Mouse (Mus musculus) T-helper 2 cell (primary cell): ENCODE results near the gene Pigc.

ENCODE experiments used
- in situ Hi-C: fragments of 300-600 bp; cut with MboI, MseI; formaldehyde crosslinking; loops from one replicate; pipeline ENCODE4 v1.15.1; 2025; ENCODE audit warnings: high pct_unique_total_duplicates

Gene Pigc

DNA sequence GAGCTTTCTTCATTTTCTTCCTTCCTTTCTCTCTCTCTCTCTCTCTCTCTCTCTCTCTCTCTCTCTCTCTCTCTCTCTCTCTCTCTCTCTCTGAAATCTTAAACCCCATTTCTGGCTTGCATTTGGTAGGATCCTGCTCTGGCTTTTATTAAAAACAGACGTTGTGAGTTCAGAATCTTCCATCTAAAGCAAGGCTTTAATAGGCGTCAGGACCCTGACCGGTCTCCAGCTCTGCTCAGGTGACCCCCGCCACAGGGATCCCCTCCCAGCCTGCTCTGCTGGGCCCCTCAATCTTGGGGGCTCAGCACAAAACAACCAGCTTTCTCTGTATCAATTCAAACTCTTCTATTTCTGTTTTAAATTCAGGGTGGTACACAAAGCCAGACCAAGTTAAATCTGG is 39.2 kb downstream of the Pigc start:
- in situ Hi-C loops, result no loop called here

DNA sequence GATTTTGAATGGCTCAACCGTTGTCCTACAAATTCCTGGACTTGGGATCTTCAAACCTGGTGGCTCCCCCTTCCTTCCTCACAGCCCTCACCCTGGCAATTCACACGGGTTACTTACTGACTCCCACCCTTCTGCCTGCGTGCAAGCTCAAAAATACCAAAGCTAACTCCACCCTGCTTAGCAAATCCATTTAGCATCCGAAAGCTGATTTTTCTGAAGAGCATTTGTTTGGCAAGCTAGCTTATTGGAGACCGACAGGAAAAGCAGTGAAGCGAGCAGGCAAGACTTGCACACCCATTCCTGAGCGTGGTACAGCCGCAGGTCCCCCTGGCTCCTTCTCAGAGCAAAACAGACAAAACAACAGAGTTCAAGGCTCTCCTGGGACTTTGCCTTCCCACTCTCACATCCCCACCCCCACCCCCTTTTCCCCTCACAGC is 39.7 kb downstream of the Pigc start:
- in situ Hi-C loops, result no loop called here

DNA sequence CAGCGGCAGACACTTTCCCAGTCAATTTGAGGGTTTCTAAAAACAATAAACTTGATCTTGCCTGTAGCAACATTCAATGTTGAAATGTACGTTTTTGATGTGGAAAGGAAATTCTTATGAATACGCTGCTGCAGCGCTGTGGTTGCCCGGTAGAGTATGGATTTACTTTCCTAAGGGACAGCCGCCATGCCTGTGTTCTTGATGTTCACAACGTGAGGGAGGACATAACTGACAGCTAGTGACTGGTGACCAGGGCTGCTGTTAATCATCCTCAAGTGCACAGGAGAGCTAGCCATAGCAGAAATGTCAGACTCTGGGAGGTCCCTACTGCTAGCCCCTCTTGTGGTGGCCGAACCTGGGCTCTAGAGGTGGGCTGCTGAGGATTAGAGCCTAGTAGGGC is 40.1 kb downstream of the Pigc start:
- in situ Hi-C loops, result no loop called here

DNA sequence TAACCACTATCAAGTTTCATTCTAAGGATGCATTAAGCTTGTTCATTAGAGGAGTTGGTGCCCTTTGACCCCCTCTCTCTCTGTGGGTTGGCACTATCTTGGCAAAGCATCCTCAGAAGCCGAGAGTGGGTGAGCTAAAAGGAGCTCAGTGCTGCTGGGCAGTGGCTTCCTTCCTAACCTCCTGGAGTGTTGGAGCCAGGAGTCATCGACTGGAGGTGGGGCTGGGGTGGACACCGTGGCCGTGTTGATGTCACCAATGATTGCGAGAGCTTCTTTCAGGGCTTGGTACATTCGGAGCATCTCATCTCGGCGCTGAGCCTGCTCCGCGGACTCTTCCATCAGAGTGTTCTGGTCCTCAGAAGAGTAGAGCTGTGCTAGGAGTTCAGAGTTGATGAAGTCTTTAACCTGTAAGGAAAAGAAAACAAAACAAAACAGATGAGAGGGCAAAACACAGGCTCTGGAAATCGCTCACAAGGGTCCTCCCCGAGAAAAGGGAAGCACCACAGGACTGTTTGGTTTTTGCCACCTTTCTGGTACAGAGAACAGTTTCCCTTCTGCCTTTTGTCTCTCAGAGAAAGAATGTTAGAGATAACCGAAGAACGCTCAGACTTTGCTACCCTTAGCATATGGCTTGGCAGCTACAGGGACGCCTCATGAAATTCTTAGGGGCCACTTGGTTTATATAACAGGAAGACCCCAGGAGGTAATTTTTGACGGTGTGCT is 42.7 kb downstream of the Pigc start:
- in situ Hi-C loops, result no loop called here

DNA sequence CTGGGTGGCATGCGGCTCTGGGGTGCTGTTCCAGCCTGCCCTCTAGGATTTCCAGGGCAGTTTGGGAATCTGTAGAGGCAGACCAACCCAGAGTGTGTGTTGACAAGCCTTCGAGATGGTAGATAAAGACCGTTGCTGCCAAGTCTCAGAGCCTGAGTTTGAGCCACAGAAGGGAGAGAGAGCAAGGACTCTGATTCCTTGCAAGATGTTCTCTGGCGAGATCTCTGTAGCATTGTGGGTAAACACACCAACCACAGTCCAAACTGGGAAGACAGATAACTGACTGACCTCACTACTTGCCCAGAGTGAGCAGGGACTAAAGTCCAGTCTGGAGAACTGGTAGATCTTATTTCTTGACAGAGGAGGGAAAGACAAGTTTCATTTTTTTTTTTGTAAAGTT is 44.6 kb downstream of the Pigc start:
- in situ Hi-C loops, result no loop called here

DNA sequence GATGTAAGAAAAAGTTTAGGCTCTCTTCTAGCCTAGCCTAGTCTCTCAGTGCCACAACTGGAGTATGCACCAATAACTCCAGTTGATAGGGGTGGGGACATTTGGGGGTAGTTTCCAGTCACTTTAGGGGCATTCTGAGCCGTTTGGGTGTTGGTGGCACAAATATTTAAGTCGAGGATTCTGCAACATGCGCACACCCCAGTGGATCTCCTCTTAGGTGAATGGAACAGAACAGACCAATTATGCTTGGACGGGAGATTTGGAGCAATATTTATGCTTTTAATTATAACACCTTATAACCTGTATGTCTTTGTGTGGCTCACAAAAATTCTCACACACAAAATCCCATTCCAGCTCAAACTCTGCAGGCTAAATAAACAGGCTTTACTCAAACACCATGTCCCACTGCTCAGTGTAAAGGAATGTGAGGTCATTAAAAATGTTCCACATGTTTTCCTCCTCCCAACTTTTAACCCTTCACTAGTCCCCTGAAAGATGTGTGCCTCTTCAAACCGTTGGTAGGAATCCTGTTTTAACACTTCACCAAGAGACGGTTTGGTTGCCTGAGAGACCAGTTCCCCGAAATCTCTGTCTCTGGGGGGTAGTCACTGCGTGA is 46.4 kb downstream of the Pigc start:
- in situ Hi-C loops, result no loop called here

DNA sequence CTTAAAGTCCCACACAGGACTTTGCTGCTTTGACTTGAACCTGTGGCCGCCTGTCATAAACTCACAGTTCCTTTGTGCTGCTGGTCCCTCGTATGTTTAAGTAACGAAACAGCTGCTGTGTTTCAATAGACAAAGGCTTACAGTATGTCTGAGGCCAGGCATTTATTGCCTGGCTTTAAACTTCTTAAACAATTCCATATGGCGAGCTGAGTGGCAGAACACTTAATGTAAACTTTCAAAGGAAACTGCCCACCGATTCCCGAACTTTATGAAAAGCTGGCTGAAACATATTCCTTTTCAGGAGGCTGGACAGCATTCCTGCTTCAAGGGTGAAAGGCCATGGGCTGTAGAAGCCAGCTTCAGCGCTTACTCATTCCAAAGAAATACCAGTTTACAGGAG is 48.0 kb downstream of the Pigc start:
- in situ Hi-C loops, result no loop called here

DNA sequence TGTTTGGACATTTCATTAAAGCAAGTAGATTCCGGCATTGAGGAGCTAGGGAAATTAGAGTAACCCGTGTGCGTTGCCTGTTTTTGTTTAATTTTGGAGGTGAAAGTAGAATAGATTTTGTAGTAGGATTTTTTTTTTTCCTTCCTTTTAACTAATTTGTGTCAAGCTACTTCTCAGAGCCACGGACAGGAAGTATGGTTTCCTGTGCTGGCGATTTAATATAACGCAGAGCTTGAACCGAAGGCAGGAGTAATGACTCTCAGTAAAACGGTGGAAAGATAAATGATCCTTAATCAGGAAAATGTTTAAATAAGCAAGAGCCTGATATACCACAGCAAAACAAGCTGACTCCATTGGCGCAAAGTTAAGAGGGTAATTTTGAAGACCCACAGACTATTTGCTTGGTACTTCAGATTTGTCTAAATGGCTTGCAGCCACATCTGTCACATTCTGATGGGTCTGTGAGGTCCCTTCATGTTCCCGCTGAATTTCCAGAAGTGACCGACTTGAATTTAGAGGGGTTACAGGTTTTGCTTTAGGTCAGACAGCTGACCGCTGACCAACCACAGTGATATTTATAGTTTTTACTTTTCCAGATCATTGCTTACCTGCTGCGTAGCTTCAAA is 49.1 kb downstream of the Pigc start:
- in situ Hi-C loops, result no loop called here

DNA sequence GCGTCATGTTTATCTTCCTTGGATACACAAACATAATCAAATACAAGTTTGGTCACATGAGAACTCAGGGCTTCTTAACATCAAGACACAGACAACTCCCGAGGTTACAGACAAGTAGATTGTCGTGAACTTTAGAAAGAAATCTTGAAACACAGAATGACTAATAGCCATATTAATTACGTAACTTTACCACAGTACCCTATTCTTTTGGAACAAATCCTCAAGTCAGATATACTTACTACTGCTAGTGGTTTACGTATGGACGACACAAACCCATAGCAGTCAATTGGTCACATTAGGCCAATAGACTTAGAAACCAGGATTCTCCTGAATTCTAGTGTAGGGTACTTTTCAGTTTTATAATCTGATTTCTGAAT is 49.6 kb downstream of the Pigc start:
- in situ Hi-C loops, result no loop called here

DNA sequence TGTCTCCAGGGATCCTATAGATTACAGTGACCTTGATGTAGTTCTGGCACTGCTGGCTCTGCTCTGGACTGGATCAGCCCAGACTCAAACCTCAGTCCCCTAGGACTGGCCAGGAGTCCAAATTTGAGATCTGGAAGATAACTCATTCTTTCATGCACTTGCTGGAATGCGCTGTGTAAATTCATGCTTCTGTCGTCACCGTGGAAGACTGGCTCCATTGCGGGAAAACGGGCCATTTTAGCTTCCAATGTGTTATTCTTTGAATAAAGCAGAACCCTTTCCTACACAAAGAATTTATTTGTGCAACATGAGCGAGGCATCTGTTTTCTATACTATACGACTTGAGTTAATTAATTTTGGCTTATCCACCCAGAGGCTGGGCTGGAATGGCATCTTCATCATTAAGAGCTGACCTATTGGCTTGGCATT is 51.3 kb downstream of the Pigc start:
- in situ Hi-C loops, result no loop called here

DNA sequence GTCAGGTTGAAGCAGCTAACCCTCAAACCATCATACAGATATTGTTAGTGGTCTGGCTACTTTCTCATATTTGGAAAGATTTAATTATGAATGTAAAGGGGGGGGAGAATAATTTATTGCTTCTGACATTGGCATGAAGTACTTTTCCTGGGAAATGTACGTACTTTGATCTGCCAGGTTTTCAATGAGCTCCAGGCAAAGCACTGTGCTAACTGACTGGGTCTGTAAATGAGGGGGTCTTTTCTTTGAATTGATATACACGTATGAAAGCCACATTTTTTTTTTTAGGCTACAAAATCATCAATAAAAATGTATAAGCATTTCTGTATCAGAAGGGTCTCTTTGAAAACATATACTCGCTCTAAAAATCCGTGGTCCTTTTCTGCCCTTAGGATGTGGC is 51.8 kb downstream of the Pigc start:
- in situ Hi-C loops, result no loop called here
